Mouse (Mus musculus): Measurements from ENCODE around the gene Akr1d1.

Akr1d1 gene

DNA sequence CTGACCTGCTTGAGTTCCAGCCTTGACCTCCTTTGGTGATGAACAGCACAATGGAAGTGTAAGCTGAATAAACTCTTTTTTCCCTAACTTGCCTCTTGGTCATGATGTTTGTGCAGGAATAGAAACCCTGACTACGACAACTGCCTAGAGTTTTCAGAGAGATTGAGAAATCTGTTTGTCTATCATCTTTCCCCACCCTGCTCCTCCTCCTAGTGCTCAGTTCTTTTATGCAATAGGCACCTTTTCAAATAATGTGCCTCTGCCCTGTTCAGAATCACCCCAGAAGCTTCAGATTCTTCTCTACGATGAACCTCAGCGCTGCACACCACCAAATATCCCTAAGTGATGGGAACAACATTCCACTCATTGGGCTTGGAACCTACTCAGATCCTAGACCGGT lies at the start of gene Akr1d1:
Akr1d1 (plus strand) TSS at position 234 of the 400 bp plus-strand sequence.
- no peak for DNase-seq

DNA sequence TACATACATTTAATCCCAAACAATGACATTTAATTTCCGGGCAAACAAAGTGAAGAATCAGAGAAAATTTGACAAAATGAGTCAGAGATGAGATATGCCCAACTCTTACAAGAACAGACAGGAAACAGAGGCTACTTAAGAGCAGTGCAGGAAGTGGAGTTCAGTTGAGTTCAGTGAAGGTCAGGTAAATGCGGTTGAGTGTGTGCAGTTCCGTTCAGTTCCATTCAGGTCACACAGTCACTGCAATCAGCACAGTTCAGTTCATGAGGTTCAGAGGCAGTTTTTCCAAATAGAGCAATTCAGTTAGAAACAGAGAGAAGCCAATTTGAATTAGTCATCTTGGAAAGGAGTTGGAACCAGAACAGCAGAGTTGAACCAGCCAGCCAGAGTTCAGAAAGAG lies 48.8 kb upstream of the Akr1d1 start:
- DNase-seq = no peak

DNA sequence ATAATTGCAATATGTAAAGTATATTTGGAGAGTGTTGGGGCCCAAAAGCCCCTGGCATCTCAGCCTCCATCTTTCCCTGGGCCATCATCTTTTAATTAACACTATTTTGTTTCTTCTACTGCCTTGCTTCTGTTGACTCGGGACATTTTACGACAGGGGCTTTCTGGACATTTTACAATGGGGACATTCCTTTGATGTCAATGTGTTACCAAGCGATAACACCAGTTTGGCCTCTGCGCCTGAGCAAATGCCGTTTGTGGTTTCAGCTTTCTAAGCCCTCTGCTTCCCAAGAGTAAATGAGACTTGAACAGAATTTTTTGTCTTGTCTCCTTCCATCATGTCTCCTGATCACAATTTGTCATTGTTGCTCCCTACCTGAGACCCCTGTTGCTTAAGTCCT lies 46.7 kb upstream of the Akr1d1 start:
- DNase-seq = no peak

DNA sequence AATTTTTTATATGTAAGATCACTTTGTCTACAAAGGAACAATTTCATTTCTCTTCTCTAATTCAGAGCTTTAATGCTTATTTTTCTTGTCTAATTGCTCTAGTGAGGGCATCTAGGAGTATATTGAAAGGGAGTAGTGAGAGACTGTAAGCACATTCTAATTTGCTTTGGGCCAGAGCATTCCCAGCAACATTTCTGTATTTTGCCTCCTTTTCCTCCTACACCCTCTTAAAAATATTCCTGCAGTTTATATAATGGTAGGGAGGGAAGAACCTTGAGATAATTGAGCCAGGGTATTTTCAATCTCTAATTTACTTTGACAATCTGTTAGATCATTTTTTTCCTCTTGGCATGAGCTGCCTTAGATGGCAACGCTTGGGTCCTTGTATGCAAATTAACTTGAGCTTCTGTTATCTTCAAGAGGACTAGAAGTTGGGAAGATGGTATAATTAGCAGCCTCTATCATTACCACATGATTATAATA lies 45.3 kb upstream of the Akr1d1 start:
- no peak for DNase-seq

DNA sequence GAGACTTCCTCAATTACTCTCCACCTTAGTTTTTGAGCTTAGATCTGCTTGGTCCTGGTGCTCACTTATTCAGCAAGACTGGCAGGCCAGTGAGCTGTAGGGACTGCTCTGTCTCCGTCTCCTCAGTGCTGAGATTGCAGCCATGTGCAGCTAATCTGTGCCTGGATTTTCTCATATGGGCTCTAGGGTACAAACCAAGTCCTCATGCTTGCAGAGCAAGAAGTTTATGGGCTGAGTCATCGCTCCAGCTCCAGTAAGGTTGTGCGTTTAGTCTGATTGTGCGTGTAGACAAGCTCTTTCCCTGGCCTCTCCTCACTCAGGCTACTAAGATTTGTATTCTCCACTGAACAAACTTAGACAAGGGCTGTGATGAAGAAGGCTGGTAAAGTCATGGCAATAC lies 43.5 kb upstream of the Akr1d1 start:
- no peak for DNase-seq

DNA sequence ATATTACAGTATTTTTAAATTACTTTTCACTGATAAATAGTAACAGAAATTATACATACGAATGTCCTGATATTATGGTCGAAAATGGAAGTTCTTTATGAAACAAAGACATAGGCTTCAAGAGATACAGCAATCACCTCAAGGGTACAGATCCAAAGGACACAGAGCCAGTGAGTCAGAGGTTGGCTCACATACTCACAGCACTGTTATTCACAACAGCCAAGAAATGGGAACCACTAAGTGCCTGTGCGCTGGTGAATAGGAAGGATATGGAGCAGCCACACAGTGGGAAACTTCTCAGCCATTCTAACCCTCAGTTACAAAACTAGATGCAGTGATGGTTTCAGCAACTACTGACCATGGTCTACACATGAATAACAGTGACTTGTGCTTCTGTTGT lies 37.7 kb upstream of the Akr1d1 start:
- DNase-seq = no peak

DNA sequence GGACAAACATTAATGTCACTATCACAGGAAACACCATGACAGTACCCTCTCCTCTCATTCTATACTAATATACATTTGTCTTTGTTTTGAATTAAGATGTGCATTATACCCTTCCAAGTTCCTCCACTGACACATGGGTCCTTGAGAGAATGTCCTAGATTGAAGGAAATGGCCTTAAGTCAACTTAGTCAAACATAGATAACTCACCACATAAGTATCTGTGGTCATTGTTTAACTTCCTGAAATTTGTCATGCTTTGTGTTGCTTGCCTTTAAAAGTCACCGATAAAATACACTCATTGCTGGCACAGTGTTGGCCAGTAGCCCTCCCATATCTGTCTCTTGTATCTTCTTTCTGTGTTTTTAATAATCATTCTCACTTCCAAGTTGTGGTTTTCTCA lies 35.0 kb upstream of the Akr1d1 start:
- DNase-seq = no peak

DNA sequence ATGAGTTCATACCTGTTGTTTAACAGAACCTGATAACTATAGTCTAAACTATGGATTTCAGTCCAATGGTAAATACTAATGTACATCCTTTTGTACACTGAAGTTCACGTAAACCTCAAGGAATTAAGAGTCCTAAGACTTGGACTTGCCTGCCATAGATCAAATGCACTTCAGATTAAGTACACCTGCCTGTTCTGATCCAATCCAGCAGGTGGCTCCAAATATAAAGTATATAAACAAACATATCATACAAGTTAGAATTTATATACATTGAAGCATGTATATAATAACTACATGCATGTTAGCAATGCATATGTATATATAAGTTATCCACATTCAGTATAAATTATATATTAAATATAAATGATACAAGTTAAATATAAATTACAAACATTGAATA lies 33.1 kb upstream of the Akr1d1 start:
- no peak for DNase-seq

DNA sequence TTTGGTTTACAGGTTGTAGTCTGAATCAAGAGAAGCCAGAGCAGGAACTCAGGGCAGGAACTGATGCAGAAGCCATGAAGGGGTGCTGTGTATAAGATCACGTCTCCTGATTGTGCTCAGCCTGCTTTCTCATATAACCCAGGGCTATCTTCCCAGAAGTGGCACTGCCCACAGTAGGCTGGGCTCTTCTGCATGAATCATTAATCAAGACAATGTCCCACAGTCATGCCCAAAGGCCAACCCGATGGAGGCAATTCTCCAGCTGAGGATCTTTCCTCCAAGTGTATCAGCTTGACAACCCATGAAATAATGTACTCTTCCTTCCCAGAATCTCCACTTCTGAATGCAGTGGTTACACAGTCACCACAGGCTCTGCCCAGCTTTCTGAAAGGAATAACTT lies 24.4 kb upstream of the Akr1d1 start:
- DNase-seq = no peak

DNA sequence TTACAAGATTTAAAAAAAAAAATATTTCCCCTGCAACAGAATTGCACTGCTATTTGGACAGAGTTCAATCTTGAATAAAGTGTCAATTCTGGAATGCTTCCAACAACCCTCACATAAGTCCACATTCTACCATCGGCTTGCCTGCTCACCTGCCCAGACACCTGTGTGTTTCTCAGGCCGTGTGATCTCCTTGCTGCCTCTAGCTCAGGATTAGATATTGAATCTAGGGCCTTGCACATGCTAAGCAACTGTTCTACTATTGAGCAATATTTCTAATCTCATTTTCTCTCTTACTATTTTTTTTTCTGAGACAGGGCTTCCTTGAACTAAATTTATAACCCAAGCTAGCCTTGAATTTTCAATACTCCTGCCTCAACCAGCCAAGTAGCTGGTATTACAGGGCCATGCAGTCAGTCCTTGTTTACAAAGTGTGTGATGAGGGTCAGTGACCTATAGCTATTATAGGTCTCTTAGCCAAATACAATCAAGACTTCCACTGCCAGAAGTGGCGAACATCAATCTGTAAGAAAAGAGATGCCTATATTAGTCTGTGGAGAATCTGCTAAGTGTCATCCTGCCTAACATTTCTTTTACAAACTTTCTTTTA lies 23.0 kb upstream of the Akr1d1 start:
- no peak for DNase-seq

DNA sequence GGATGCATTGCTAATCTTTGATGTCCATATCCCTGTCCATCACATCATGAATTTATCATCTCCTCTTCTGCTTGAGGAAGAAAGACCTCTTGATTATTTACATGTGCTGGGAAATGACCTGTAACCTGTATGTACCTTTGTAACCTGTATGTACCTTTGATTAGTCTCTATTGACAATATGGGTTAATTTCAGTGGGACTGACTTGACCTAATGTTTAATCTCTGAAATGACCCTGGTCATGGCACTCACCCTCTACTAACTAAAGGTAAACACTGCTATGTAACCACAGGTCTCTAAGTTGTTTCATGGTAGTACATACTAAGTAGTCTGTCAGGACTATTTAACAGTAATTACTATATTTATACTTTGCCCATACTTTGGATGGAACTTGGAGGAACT lies 19.2 kb upstream of the Akr1d1 start:
- no peak for DNase-seq

DNA sequence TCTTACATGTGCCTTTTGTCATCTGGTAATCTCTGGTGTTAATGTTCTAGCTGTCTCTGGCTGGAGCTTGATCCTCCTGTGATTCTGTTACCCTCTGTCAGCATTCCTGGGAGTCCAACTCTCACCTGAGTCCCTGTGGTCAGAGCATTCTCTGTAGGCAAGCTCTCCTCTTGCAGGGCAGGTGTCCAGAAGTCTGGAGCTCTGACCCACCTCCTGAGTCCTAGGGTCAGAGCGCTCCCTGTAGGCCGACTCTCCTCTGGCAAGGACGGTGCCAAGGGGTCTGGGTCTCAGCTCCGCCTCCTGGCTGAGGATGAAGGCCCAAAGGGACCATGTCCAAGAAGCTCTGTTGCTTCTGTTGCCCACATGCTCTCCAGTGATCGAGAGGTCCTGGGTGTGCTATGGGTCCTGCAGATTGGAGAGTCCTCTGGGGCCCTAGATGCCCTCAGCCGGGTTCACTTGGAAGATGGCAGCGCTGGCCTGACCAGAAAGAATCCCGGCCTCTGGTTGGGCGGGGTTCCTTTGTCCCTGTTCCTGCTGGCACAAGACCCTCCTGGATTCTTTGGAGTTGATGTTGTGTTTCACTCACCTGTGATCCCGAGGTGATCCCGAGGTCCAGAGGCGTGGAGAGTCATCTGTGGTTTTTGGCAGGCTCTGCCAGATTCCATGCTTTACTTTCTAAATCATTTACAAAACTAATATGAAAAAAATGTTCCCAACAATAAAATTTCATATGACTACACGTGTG lies 9.2 kb upstream of the Akr1d1 start:
- DNase-seq = no peak

DNA sequence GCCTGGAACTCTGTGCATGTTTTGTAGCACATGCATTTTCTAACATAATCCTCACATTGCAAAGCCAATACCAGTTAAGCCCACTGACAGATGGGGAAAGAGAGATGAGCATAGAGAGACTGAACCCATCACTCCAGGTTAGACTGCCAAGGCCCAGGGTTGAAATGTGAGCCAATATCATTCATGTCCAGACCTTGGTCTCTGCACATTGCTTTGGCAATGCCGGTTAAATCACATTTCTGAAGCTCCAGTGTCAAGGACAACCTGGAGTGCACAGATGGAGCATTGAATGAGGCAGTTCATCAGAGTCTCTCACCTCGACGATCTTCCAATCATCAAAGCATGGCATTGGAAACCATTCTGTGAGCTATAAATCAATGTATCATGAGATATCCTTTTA lies 2.1 kb downstream of the Akr1d1 start:
- DNase-seq = no peak

DNA sequence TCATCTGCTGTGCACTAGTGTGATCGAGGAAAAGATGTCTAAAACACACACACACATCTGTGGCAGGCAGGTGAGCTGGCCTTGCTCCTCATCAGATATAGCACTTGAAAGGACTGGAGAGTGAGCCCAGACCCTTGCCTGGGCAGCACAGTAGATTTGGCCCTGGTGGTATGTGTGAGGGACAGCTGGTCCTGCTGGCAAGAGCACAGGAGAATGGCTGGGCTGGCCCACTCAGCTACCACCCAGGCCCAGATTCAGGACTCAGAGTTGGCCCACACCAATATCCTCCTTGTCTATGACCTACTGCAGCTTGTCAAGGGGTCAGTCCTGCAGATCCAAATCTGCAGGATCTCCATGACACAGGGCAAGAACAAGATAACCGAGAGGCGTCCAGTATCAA lies 6.9 kb downstream of the Akr1d1 start:
- no peak for DNase-seq

DNA sequence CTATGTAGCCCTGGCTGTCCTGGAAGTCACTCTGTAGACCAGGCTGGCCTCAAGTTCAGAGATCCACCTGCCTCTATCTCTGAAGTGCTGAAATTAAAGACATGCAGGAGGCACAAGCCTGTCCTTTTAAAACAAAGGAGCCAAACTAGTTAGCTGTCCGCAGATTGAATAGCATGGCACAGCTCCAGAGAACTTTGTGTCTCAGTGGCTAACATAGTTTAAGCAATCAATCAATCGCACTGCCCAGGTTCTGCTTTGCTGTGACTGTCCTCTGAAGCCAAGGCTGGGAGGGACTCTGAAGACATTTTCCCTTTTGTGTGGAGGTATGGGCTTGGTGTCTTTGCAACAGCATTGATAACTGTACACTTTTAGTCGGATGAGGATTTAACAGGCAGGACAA lies 7.8 kb downstream of the Akr1d1 start:
- DNase-seq = no peak

DNA sequence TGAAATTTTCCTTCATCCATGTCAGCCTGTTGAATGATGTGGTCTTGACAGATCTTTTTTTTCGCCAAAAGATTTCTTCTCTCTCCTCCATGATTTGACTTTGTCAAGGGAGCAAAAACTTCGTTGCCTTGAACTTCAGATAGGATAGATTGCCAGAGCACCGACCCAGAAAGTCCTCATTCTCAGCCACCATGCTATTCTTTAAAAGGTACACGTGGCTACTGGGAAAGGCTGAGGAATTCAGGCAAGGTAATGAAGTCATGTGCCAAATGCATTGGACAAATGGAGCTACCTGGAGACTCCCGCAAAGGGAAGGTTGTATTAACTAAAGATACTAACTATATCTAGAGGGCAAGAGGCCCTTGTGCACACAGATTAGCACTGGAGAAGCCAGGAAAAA lies 8.8 kb downstream of the Akr1d1 start:
- no peak for DNase-seq

DNA sequence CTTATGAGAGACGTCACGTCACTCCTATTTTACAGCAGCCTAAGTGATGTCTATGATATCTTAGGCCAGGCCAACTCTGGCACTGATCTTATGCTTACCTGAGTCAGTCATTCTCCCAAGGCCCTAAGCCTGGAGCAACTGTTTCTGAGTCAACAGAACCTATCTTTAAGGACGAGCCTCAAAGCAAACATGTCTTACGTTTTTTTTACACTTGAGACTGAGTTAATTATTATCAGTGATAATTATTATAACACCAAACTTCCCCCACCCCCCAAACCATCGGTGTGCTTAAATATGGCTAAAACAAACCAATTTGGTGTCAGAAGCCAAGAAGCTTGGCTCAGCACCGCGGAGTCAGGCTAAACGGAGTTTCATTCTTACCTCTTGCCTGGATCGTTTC lies 9.4 kb downstream of the Akr1d1 start:
- DNase-seq = no peak

DNA sequence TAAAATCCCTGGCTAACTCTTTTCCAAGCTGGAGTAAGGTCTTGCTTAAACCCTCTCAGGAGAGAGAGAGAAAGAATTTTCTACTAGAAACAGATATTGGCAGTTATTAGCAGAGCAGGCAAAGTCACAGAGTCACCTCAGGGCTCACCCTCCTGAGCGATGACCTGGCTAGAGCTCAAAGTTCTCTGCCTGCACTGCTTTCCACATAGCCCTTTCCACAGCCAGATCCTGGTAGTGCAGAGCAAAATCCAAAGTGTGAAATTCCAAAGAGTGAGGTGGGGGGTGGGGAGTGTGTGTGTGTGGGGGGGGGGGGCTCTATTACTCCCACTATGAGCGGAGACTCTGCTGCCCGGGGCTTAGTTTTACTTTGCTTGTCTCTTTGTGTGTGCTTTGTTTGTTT lies 10.1 kb downstream of the Akr1d1 start:
- DNase-seq = no peak

DNA sequence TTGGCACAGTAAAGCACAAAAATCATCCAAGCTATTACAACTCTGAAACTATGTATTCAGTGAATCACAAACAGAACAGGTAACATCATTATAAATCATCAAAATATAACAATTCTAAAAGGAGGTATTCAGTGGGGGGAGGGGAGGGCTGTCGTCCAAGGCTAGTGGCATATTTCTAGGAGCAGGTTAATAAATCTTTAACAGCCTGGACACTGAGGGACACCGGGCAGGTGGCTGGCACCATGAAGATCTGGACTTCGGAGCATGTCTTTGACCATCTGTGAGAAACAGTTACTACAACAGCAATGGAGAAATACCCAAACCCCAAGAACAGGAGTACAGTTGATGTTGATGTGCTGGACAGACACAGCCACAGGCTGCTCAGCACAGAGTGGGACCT lies 11.2 kb downstream of the Akr1d1 start:
- DNase-seq = no peak

DNA sequence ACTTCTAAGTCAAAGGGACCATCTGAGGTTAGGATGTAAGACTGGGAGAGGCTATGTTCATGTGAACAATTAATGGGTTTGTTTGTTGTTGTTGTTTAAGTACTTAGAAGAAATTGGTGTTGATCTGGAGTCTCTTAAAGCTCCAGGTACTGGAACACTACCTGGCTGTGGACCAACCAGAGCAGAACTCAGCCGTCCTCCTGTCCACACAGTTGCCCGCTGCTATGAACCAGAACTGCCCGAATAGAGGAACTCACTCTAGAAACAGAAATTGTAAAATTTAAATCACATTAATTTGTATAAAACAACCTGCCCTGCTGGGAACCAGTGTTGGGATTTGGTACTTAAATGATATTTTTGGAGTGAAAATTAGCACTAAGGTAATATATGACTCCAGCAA lies 12.2 kb downstream of the Akr1d1 start:
- no peak for DNase-seq

DNA sequence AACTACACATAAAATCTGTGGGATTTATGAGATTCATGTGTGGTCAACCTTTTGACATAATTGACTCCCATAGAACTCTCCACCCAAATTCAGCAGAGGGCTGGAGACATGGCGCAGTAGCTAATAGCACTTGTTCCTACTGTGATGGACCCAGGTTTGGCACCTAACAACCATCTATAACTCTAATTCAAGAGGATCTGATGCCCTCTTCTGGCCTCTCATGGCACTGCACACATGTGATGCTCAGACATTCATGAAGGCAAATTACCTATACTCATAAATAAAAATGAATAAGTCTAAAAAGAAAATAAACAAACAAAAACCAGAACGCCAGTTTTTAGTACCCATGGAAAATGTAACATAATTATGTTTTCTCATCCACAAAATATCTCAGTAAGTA lies 22.8 kb downstream of the Akr1d1 start:
- peak; percentile 19 to 22 for DNase-seq

DNA sequence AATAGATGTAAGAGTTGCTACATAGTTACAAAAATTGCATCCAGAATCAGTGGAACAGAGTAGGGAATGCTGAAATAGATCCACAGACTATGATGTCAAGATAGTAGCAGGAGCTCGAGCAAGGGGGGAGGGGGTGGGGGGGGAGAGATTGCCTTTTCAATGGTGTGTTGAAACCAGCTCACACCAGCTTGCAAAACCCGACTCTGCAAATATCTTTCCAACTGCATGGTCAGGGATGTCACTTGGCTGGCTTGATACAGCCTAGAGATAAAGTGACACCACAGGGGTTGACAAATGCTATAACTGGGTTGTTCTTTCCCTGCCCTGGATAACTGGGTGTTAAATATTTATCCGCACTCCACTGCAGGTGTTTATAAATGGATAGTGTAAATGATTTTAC lies 24.0 kb downstream of the Akr1d1 start:
- no peak for DNase-seq

DNA sequence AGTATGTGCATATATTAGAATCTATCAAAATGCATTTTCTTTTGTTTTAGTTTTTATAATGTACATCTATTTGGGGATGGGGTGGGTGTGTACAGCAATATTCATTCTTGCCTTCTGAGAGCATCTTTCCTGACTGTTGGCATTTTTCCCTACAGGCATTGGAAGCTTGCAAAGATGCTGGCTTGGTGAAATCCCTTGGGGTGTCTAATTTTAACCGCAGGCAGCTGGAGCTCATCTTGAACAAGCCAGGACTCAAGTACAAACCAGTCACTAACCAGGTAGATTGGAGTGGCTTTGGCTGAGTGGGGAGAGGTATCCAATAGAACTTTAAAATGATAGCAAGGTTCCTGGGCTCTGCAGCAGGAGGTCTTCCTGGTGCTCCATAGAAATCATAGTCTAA lies 24.4 kb downstream of the Akr1d1 start:
- DNase-seq = no peak

DNA sequence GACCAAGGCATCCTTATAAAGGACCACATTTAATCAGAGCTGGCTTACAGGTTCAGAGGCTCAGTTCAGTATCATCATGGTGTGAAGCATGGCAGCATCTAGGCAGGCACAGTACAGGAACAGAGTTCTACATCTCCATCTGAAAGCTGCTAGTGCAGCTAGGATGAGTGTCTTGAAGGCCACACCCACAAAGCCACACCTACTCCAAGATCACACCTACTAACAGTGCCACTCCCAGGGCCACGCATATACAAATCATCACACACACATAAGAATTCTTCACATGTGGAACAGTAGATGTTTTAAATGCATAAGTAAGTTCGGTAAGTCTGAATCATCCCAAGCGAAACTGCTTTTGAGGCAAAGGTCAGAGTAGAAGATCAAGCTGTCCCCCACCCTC lies 33.9 kb downstream of the Akr1d1 start:
- DNase-seq = no peak

DNA sequence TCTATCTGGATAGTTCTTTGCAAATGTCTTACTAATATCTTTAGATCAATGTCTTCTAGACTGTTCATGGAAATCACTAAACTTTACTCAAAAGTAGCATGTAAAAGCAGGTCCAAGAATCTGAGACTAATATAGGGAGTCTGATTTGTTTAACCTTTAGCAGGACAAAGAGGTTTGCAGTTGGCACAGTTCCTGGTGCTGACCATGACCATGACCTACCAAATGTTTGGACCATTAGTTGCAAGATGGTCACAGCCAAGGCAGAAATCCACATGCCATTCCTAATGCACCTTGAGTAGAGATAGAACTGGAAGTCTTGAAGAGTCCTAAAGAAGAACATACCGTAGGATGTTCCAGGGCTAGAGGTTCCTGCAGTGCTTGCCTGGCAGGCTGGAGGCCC lies 37.4 kb downstream of the Akr1d1 start:
- DNase-seq = no peak

Data from thymus, postnatal 36 days (tissue).